Mouse (Mus musculus): ENCODE data around the gene Acyp1. TPM values are rescaled to one million over a fixed set of nuclear protein-coding genes. Genes with fewer than 3 reads are reported as not detected.

The Acyp1 gene
- polyA plus RNA-seq, 1 experiment from 2014 or later: 37.6 TPM

GRCm38 (mm10) chr12:85291541-85291940 lies 3.3 kb upstream of the Acyp1 start:
- Histone ChIP-seq H3K4me2 (no peak overlapping the region), H3K4me3 (ENCODE audit: low read depth, low read length) (no peak overlapping the region), H3K9ac (no peak overlapping the region), H3K36me3 (ENCODE audit: insufficient read depth) (no peaks in the 10 kb centered on the region), H3K4me1 (ENCODE audit: insufficient read depth) (0 out of 2 replicates have a peak, but pooled peaks cover 7% of the 10 kb centered on the region), H3K27me3 (ENCODE audit: insufficient read depth, low read length) (no peaks in the 10 kb centered on the region), H3K9me3 (ENCODE audit: low read depth, low read length) (peaks cover 11% of the 10 kb centered on the region; the same call in 1 of the 2 replicates), H3K27ac (ENCODE audit: low read depth) (no peak overlapping the region)
- ATAC-seq (ENCODE audit: insufficient read depth) (no peak), DNase-seq (no peak)
- no peak for TF ChIP-seq CTCF (IDR thresholded peaks at IDR 0.05; ENCODE audit: low read depth)

- no peaks in the 10 kb centered on the region for H3K36me3 ChIP-seq (ENCODE audit: insufficient read depth)
- 79% methylated on average over 10 of the region's 10 CpGs for WGBS
- H3K4me3 ChIP-seq (ENCODE audit: low read depth, low read length): no peak overlapping the region
- ATAC-seq (ENCODE audit: insufficient read depth) (no peak), DNase-seq (no peak)
- no peak overlapping the region for H3K9ac ChIP-seq
- H3K27ac ChIP-seq (ENCODE audit: low read depth): no peak overlapping the region
- no peaks in the 10 kb centered on the region for H3K27me3 ChIP-seq (ENCODE audit: insufficient read depth, low read length)
- H3K9me3 ChIP-seq (ENCODE audit: low read depth, low read length): peaks cover 11% of the 10 kb centered on the region; the same call in 1 of the 2 replicates
- TF ChIP-seq CTCF (IDR thresholded peaks at IDR 0.05; ENCODE audit: low read depth): no peak
- no peak overlapping the region for H3K4me2 ChIP-seq
- H3K4me1 ChIP-seq (ENCODE audit: insufficient read depth): 0 out of 2 replicates have a peak, but pooled peaks cover 7% of the 10 kb centered on the region
These were observed 2.4 kb upstream of the Acyp1 start for GRCm38 (mm10) chr12:85290633-85291032.

GRCm38 (mm10) chr12:85289157-85290000 lies 1.1 kb upstream of the Acyp1 start:
- no peak for TF ChIP-seq CTCF (IDR thresholded peaks at IDR 0.05; ENCODE audit: low read depth)
- Histone ChIP-seq H3K36me3 (ENCODE audit: insufficient read depth) (no peaks in the 10 kb centered on the region), H3K27ac (ENCODE audit: low read depth) (0 out of 2 replicates have a peak overlapping the region, but pooled peaks have one; percentile 36), H3K27me3 (ENCODE audit: insufficient read depth, low read length) (no peaks in the 10 kb centered on the region), H3K4me1 (ENCODE audit: insufficient read depth) (0 out of 2 replicates have a peak, but pooled peaks cover 7% of the 10 kb centered on the region), H3K4me2 (peak overlapping the region; percentile 83), H3K9ac (no peak overlapping the region), H3K4me3 (ENCODE audit: low read depth, low read length) (peak overlapping the region; percentile 48; the same call in 1 of the 2 replicates), H3K9me3 (ENCODE audit: low read depth, low read length) (peaks cover 7% of the 10 kb centered on the region; the same call in 1 of the 2 replicates)
- ATAC-seq (ENCODE audit: insufficient read depth): peak; percentile 9; the same call in 1 of the 2 replicates
- 47% methylated on average over 24 of the region's 24 CpGs for WGBS
- DNase-seq: peak; percentile 68

- H3K9me3 ChIP-seq (ENCODE audit: low read depth, low read length): no peaks in the 10 kb centered on the region; the same call in 1 of the 2 replicates
- ATAC-seq (ENCODE audit: insufficient read depth) (peak; percentile 89), DNase-seq (peak; percentile 95)
- peak within 1 kb of the TSS; percentile 64 for H3K9ac ChIP-seq
- no peak for TF ChIP-seq CTCF (IDR thresholded peaks at IDR 0.05; ENCODE audit: low read depth)
- H3K36me3 ChIP-seq (ENCODE audit: insufficient read depth): no peaks in the 10 kb centered on the region
- peak within 1 kb of the TSS; percentile 58 for H3K27ac ChIP-seq (ENCODE audit: low read depth)
- H3K4me3 ChIP-seq (ENCODE audit: low read depth, low read length): peak within 1 kb of the TSS; percentile 48
- H3K4me2 ChIP-seq: peak within 1 kb of the TSS; percentile 83
- H3K27me3 ChIP-seq (ENCODE audit: insufficient read depth, low read length): no peaks in the 10 kb centered on the region
- 3% methylated on average over 31 of the region's 31 CpGs for WGBS
- H3K4me1 ChIP-seq (ENCODE audit: insufficient read depth): 0 out of 2 replicates have a peak, but pooled peaks cover 7% of the 10 kb centered on the region
These were observed 383 bp upstream of the Acyp1 start, which contains the start of gene Zc2hc1c for GRCm38 (mm10) chr12:85288486-85289156. Zc2hc1c (plus strand) TSS chr12:85288591.

- 24% methylated on average over 3 of the region's 5 CpGs for WGBS
These were observed 1.3 kb downstream of the Acyp1 start for GRCm38 (mm10) chr12:85286941-85287340.

GRCm38 (mm10) chr12:85284996-85285395 lies 3.2 kb downstream of the Acyp1 start:
- no peak overlapping the region for H3K9ac ChIP-seq
- no peak overlapping the region for H3K4me2 ChIP-seq
- no peak for DNase-seq
- ATAC-seq (ENCODE audit: insufficient read depth): no peak
- H3K4me3 ChIP-seq (ENCODE audit: low read depth, low read length): no peak overlapping the region
- TF ChIP-seq CTCF (IDR thresholded peaks at IDR 0.05; ENCODE audit: low read depth): no peak
- no peaks in the 10 kb centered on the region for H3K9me3 ChIP-seq (ENCODE audit: low read depth, low read length)
- no peaks in the 10 kb centered on the region for H3K27me3 ChIP-seq (ENCODE audit: insufficient read depth, low read length)
- WGBS: 82% methylated on average over 4 of the region's 4 CpGs
- H3K27ac ChIP-seq (ENCODE audit: low read depth): no peak overlapping the region
- 0 out of 2 replicates have a peak, but pooled peaks cover 7% of the 10 kb centered on the region for H3K4me1 ChIP-seq (ENCODE audit: insufficient read depth)
- H3K36me3 ChIP-seq (ENCODE audit: insufficient read depth): no peaks in the 10 kb centered on the region

More at GRCm38 (mm10) chr12:85286941-85287340, 1.3 kb downstream of the Acyp1 start:
- no peaks in the 10 kb centered on the region for H3K27me3 ChIP-seq (ENCODE audit: insufficient read depth, low read length)
- no peak overlapping the region for H3K4me2 ChIP-seq
- no peak overlapping the region for H3K27ac ChIP-seq (ENCODE audit: low read depth)
- H3K9me3 ChIP-seq (ENCODE audit: low read depth, low read length): no peaks in the 10 kb centered on the region
- no peak overlapping the region for H3K4me3 ChIP-seq (ENCODE audit: low read depth, low read length)
- peak; percentile 60 for DNase-seq
- ATAC-seq (ENCODE audit: insufficient read depth): no peak
- TF ChIP-seq CTCF (IDR thresholded peaks at IDR 0.05; ENCODE audit: low read depth): peak; percentile 62
- H3K4me1 ChIP-seq (ENCODE audit: insufficient read depth): 0 out of 2 replicates have a peak, but pooled peaks cover 7% of the 10 kb centered on the region
- H3K36me3 ChIP-seq (ENCODE audit: insufficient read depth): no peaks in the 10 kb centered on the region
- no peak overlapping the region for H3K9ac ChIP-seq

Data from lung, embryonic 14.5 days (tissue).